Mouse (Mus musculus) lung, postnatal 4 days (tissue): Measurements from ENCODE around the gene Cntn5.

Experiments
- DNase-seq, 2 experiments: peaks; one replicate each; pipeline ENCODE4 v3.0.0; 2021

Gene Cntn5

GRCm38 (mm10) chr9:9653463-9653862 lies 1251.1 kb downstream of the Cntn5 start:
- DNase-seq, result no peak

DNA sequence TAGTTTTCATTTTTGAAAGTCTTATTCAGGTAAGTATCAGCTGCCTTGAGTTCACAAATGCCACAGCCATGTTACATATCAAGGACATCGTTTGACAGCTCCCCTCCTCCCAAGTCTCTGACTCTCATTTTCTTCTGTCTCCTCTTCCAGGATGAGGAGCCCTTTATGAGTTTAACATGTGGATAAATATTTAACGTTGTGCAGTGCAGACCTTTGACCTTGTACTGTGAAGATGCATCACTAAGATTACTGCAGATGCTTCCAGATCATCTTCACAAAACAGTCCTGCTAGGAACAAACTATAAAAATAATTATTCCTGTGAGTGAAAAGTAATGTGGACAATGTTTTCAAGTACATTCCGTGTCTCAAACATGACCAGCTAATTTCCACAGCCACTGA lies 1257.2 kb downstream of the Cntn5 start:
- no peak for DNase-seq

DNA sequence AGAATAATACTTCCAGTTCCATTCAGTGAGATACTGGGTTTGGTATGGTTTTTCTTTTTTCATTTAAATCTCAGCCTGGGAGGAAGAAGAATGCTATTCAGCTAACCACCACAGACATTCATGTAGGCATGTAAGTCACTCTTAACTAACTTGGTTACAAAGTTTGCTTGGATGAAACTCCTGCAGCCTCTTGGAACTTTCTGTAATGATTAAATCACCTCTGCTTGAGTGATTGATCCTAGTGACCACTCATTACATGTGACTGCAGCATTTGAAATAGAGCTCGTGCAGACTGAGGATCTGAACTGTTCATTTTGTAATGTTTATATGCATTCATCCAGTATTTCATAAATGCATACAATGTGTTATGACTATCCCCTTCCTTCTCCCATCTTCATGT lies 1258.3 kb downstream of the Cntn5 start:
- no peak for DNase-seq
